Mouse (Mus musculus) G1E (cell line): ENCODE results near the gene Fbxo42.

Experiments used
- CTCF ChIP-seq: IDR thresholded peaks from 2 replicates; pipeline ENCODE4 v1.5.1; 2012; ENCODE audit warnings: low read depth, low read length, inconsistent platforms, mixed read lengths
- GATA1 ChIP-seq: IDR thresholded peaks from 2 replicates; pipeline ENCODE4 v1.6.1; 2012; ENCODE audit warnings: borderline replicate concordance, low read length, inconsistent platforms, mixed read lengths
- POLR2AphosphoS5 ChIP-seq: IDR thresholded peaks from 2 replicates; pipeline ENCODE4 v1.6.1; 2012; ENCODE audit warnings: low read depth, low read length, inconsistent platforms; ENCODE audit not compliant: insufficient replicate concordance

DNA sequence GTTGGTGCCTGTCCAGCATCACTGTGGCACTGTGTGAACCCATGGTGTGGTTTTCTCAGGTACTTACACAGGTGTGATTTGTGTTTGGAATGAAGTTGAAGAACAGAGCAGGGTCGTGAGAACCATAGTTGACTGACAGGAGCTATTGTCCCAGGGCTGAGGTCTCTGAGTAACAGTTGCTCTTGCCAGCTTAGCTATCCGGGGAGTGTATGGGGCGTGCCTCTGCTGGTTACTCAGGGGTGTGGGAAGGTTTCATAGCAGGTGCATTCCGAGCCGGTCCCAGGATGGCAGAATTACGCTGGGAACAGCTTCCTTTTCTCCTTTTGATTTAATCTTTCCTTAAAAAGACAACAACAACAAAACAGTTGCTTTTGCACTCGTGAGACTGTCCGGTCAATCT lies 33.1 kb downstream of the Fbxo42 start:
- no peak for TF ChIP-seq CTCF
- no peak for TF ChIP-seq GATA1
- no peak for TF ChIP-seq POLR2AphosphoS5
